Mouse (Mus musculus) embryo, embryonic 11 days (tissue): Measurements from ENCODE around the gene Bptf.
A peak's percentile ranks its signal among the peaks of the same experiment; 100 is the strongest.
"Not testable (repeated sequence)": the region's sequence is repeated elsewhere in the genome, so short reads cannot be mapped to it uniquely, and the experiment has no call there.

ENCODE experiments used
- DNase-seq: peaks from one replicate; pipeline ENCODE4 v3.0.0-alpha.2; 2015

Gene Bptf

DNA sequence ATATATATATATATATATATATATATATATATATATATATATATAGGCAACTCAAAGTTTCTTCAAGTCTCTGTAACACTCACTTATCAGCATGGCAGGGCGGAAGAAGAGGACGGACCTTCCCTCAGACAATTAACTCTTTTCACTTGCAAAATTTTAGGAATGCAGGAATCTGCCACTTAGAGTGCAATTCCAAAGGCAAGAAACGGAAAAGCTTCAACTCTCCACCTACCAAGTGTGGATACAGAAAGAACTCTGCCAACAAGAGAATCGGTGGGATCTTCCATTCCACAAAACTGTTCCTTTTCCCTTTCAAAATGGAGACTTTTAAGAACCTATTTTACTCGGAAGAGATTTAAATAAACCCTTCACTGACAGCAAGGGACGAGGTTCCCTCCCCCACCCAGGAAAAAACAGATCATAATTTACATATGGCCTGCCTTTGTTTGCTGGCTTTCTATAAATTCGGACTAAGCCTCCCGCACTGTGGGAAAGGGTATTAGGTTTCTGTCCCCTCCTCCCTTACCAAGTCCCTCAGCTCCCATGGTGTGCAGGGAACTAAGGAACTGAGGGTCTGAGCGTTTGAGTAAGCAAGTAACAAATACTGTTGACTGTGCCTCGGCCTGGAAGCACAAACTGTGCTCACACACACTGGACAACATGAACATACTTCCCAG is 17.9 kb downstream of the Bptf start:
- DNase-seq, result peak; percentile 45

DNA sequence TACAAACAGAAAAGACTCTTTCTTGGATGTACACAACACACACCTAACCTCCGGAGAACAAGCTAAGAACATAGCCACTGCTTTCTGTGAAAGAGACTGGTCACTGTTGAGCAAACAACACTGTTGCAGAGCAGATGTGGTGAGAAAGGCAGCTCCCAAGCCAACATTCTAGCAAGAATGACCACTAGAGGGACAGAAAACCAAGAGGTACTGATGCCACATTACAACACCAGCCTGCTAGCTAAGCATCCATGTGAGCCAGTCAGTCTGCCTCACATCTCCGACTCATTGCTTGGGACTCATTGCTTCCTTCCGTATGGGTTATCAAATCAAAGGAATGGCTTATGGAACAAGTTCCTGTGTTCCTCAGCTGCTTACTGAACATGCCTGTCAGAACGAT is 18.8 kb downstream of the Bptf start:
- DNase-seq, result peak; percentile 56

GRCm38 (mm10) chr11:107109669-107110068 is 22.3 kb downstream of the Bptf start:
- no peak for DNase-seq

DNA sequence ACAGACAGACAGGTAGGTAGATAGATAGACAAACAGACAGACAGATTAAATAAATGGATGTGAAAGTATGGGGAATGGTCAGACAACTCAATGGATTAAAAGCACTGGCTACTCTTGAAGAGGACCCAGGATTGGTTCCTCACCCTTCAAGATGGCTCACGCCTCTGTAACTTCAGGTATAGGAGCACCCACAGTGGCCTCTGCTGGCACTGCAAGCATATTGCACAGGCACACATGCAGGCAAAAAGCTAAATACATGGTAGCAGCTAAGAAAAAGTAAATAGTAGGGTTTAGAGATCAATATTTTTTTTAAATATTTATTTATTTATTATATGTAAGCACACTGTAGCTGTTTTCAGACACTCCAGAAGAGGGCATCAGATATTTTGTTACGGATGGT is 23.0 kb downstream of the Bptf start:
- no peak for DNase-seq

DNA sequence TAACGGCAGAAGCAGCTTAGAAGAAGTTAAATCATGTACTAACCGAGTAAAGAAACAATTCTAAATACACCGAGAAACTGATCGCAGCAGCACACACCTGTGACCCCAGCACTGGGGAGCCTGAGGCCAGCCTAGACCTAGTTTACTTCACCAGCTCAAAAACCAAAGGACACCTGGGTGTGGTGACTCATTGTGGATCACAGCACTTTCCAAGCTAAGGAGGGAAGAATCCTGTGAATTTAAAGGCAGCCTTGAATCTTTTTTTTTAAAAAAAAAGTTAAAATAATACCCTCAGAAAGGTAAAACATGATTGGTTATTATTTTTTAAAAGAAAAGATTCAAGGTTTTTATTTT is 24.2 kb downstream of the Bptf start:
- DNase-seq, result no peak

DNA sequence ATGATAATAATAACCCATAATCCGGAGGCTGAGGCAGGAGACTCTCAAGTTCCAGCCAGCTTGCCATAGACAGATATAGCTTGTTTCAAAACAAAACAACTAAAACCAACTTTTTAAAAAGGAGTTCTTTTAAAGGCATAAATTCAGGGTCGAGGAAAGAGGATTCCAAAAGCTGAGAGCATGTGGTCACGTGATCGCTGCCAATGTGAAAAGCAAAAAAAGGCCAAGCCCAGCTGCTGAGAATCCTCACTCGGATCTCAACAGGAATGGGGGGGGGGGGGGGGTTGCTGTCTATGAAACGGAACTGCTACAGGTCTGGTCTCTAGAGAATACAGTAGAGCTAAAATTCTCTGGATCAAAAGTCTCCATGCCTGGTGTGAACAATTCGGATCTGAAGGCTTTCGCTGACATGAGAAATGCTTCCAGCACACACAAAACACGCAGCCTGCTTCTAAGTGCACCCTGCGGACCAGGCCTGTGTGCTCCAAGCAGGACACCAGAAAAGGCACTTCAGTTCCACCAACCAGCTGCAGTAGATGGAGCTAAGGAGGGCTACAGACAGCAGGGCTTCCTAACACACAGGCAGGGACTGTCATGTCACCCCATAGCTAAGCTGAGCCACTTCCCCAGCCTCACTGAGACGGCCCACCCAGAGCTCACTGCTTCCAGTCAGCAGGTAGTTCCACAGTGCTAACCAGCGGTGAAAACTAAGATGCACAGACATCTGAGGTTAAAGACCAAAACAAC is 24.8 kb downstream of the Bptf start:
- DNase-seq, result no peak

DNA sequence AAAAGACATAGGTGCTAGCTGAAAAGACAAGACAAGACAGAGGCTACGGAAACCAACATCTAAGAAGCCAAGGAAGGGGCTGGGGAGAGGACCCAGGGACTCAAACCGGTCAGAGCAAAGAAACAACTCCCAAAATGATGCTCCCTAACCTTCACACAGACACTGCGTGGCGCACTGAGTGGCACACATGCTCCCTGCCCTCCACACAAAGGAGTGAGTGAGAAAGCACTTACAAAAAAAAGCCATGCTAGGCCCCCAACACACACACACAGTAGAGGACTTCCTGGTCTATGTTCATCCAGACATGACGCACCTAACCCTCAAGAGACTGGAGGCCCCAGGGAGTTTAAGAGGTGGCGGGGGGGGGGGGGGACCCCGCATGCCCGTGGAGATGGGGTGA is 25.5 kb downstream of the Bptf start:
- DNase-seq, result no peak

DNA sequence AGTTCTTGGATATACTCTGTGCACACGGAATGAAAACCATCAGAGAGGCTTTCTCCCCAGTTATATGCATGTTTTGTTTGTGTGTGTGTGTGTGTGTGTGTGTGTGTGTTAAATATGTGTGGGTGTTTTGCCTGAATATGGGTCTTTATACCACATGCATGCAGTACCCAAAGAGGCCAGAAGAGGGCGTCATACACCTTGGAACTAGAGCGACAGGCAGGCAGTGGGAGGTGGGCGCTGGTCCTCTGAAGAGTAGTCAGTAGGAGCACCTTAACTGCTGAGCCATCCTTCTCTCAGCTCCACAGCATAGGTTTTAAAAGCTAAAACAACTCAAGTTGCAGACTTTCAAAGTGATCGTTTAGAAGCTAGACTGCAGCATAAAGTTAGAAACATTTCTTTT is 26.7 kb downstream of the Bptf start:
- peak; percentile 55 for DNase-seq

- no peak for DNase-seq
These were observed 28.2 kb downstream of the Bptf start for GRCm38 (mm10) chr11:107103736-107104135.

DNA sequence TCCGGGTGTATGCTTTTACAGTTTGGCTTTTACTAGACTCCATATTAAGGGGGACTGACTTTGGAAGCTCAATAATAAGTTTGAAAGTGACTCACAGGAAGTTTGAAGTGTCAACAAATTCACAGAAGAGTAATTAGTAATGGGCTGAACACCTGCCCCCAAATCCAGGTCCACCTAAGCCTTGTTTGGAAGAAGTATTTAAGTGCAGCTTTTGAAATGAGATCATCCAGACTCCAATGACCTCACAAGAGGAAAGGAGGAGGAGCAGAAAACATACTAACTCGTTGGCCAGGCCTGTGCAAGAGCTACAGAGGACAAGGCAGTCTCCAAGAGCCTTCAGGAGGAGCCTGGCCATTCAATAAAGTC is 28.7 kb downstream of the Bptf start:
- no peak for DNase-seq

- no peak for DNase-seq
These were observed 29.3 kb downstream of the Bptf start for GRCm38 (mm10) chr11:107102465-107103223.

GRCm38 (mm10) chr11:107096973-107097372 is 35.0 kb downstream of the Bptf start:
- DNase-seq, result no peak

DNA sequence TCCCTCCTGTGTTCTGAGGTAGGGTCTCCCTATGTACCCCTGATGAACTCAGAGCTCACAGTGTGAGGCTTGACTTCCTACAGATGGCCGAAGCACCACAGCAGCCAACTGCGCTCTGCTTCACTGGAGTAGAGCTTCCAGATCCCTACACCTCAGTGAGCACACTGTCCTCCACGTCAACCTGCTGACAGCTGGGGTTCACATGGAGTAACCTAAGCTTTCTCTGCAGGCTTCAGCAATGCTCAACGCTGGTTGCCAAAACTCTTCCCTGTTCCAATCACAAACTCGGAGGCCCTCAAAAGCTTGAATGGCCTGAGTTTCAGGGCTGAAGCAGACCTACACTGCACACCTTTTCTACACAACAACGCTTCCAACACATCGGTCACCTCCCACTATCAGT is 38.1 kb downstream of the Bptf start:
- no peak for DNase-seq

DNA sequence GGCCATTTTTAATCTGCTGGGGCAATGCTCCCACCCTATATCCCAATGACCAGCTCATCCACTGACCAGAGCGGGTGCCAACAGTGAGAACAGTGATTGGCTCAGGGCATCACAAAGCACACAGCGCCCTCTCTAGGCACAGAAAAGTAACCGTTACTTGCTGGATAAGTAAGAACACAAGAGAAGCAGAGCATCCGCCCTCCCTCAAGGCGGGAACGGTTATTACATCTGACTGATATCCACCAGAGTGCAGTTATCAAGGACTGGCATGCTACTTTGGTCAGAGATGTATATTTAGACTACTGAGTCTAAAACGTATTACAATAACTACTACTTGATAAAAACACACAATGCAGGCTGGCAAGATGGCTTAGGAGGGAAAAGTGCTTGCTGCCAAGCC is 39.3 kb downstream of the Bptf start:
- DNase-seq, result no peak

- no peak for DNase-seq
These were observed 46.1 kb downstream of the Bptf start for GRCm38 (mm10) chr11:107085866-107086265.

DNA sequence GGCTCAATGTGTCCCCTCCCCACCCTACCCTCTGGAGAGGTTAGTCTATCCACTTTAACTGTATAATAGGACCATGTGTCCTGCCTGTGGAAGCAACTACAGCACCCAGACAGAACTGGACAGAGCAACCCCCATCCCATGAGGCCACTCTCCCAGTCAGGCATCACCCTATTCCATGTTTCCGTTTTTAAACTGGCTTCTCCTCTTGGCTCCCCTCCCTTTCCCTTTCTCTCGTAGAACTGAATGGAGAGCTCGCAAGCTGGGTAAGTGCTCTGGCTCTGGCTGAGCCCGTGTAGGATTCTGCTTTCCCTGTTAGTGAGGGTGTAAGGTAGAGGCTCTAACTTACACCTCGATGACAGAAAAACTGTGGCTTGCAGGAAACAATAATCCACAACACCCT is 48.4 kb downstream of the Bptf start:
- DNase-seq, result no peak

DNA sequence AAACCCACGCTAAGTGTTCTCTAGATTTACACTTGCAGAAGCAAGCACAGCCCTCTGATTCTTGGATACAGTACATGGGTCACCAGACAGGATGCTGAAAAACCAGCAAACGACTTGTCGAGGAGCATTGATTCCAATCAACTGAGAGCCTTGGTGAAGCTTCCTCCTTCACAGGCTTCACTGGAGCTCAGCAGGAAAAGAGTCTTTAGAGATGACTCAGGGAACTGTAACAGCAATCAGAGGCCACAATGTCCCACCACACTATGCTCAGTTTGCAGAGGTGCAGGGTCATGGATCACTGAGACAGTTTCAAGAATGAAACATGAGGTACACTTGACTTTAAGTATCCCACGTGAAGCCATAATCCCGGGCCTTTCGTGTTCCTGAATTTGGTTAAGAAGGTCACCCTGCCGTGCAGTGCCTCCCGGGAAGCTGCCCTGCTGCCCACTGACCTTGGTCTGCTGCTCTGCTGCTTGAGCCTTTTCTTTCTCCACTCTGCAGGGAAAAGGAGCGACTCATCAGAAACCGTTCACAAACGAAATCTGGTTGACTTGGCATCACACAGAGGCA is 66.6 kb downstream of the Bptf start:
- no peak for DNase-seq

GRCm38 (mm10) chr11:107064590-107064989 is 67.3 kb downstream of the Bptf start:
- no peak for DNase-seq

DNA sequence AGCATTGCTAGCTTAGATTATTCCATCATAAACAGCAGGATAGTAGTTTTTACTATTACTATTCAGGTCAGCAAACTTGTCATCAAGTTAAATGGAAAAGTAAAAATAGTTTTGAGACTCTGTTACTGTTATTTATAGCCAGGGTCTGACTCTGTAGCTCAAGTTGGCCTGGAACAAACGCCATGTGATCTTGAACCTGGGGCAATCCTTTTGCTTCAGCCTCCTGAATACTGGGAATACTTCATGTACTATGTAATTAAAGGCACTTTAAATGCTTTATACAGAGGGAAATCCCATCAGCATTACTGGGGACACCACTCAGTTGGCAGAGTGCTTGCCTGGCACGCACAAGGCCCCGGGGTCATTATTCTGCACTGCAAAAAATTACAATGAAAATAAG is 68.9 kb downstream of the Bptf start:
- no peak for DNase-seq

DNA sequence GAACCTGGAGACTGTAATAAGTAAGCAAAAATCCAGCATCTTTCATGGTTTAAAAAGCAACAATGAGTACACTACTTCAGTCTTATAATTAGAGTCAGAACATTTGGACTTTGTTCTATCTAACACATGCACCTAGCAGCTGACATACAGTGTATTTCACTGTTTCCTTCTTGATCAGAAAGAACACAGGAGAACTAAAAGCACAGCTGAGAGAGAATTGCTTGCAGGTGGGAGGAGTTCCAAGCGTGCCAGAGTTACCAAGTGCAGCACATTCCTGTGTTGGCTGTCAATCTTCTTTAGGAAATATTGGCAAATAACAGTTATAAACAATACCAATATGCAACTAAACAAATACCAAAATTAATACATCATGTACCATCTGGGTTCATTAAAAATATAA is 71.0 kb downstream of the Bptf start:
- no peak for DNase-seq

DNA sequence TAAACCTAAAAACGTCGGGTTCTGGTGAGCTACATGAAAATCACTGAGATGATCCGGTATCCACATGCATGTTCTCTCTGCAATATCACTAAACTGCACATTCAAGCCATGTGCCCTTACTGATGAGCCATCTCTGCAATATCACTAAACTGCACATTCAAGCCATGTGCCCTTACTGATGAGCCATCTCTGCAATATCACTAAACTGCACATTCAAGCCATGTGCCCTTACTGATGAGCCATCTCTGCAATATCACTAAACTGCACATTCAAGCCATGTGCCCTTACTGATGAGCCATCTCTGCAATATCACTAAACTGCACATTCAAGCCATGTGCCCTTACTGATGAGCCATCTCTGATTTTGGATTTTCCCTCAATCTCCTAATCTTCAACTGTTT is 72.3 kb downstream of the Bptf start:
- DNase-seq, result not testable (repeated sequence)

DNA sequence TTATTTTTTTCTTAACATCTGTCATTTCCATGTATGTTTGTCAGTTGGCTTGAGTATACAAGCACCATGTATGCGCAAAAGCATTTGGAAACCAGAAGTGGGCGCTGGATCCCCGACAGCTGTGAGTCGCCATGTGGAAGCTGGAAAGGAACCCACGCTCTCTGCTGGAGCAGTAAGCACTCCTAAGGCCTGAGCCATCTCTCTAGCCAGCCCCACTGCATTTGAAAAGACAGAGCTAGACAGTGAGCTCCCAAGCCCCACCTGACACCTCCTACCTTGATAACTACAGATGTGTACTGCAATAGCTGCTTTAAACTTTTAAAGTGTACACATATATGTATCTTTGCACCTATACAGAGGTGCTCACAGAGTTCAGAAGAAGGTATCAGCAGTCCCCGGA is 74.5 kb downstream of the Bptf start:
- no peak for DNase-seq

GRCm38 (mm10) chr11:107054870-107055269 is 77.1 kb downstream of the Bptf start:
- no peak for DNase-seq
